Mouse (Mus musculus) stomach, embryonic 16.5 days (tissue): ENCODE results near the gene Fam84b. TPM values are rescaled to one million over a fixed set of nuclear protein-coding genes. Genes with fewer than 3 reads are reported as not detected.

Source experiments
- ATAC-seq: fragments of 200-750 bp; cut with Nextera tagmentation; 2 replicates; pipeline ENCODE4 v1.8.0; 2017; ENCODE audit warnings: moderate number of reproducible peaks, moderate TSS enrichment; ENCODE audit not compliant: insufficient read depth, low FRiP score
- H3K27ac ChIP-seq: fragments of 300-500 bp; sonication (generic); 2 replicates; pipeline ENCODE4 v1.5.1; 2014; ENCODE audit warnings: low read length
- H3K27me3 ChIP-seq: fragments of 300-500 bp; sonication (generic); 2 replicates; pipeline ENCODE4 v1.6.1; 2014; ENCODE audit warnings: low read length, control low read depth, mixed read lengths; ENCODE audit not compliant: control insufficient read depth, insufficient read depth
- H3K36me3 ChIP-seq: fragments of 300-500 bp; sonication (generic); 2 replicates; pipeline ENCODE4 v1.6.1; 2014; ENCODE audit warnings: low read length; ENCODE audit not compliant: control insufficient read depth, insufficient read depth
- H3K4me1 ChIP-seq: fragments of 300-500 bp; sonication (generic); 2 replicates; pipeline ENCODE4 v1.6.1; 2014; ENCODE audit warnings: low read length, control low read depth, mixed read lengths; ENCODE audit not compliant: control insufficient read depth, insufficient read depth
- H3K4me2 ChIP-seq: fragments of 300-500 bp; sonication (generic); 2 replicates; pipeline ENCODE4 v1.6.1; 2014; ENCODE audit warnings: low read depth, low read length, mixed read lengths
- H3K4me3 ChIP-seq: fragments of 300-500 bp; sonication (generic); replicated peaks from 2 replicates; pipeline ENCODE4 v1.5.1; 2014; ENCODE audit warnings: mild to moderate bottlenecking, low read length
- H3K9ac ChIP-seq: fragments of 300-500 bp; sonication (generic); 2 replicates; pipeline ENCODE4 v1.6.1; 2014; ENCODE audit warnings: low read length
- H3K9me3 ChIP-seq: fragments of 300-500 bp; sonication (generic); replicated peaks from 2 replicates; pipeline ENCODE4 v1.6.1; 2016; ENCODE audit warnings: low read length, control low read depth; ENCODE audit not compliant: control insufficient read depth
- WGBS: fragments of 180-500 bp; shearing (Covaris S2); extraction: QIAGEN DNeasy Blood & Tissue Kit; methylation state at CpG from one replicate; pipeline ENCODE4 v1.1.7; 2014; 5-methylcytosine and 5-hydroxymethylcytosine counted together
- polyA plus RNA-seq: library from polyadenylated mRNA; unstranded; fragments of >200 nt; fragmentation: Nextera tagmentation; extraction: Ambion mirVana; gene quantifications from 2 replicates; pipeline ENCODE4 v1.2.1, GENCODE M21; 2015

Gene Fam84b
- polyA plus RNA-seq, 1 experiment from 2014 or later: 24.7 TPM

GRCm38 (mm10) chr15:60822803-60823619, 30.6 kb downstream of the Fam84b start:
- WGBS: under 1% methylated on average over 68 of the region's 68 CpGs
- Histone ChIP-seq H3K9ac (peak overlapping the region; percentile 79), H3K4me2 (peak overlapping the region; percentile 97), H3K4me1 (peaks cover 11% of the 10 kb centered on the region; the same call in 1 of the 2 replicates), H3K9me3 (0 out of 2 replicates have a peak, but pooled peaks cover 3% of the 10 kb centered on the region), H3K36me3 (0 out of 2 replicates have a peak, but pooled peaks cover 4% of the 10 kb centered on the region), H3K27me3 (no peaks in the 10 kb centered on the region), H3K27ac (peak overlapping the region; percentile 97), H3K4me3 (peak overlapping the region; percentile 70)
- ATAC-seq: peak; percentile 46

GRCm38 (mm10) chr15:60822101-60822802, 31.3 kb downstream of the Fam84b start:
- no peaks in the 10 kb centered on the region for H3K27me3 ChIP-seq
- WGBS: 5% methylated on average over 10 of the region's 10 CpGs
- H3K4me3 ChIP-seq: peak overlapping the region; percentile 70
- peak overlapping the region; percentile 79 for H3K9ac ChIP-seq
- H3K36me3 ChIP-seq: 0 out of 2 replicates have a peak, but pooled peaks cover 4% of the 10 kb centered on the region
- H3K9me3 ChIP-seq: 0 out of 2 replicates have a peak, but pooled peaks cover 3% of the 10 kb centered on the region
- no peak for ATAC-seq
- peaks cover 11% of the 10 kb centered on the region; the same call in 1 of the 2 replicates for H3K4me1 ChIP-seq
- H3K27ac ChIP-seq: peak overlapping the region; percentile 97
- H3K4me2 ChIP-seq: peak overlapping the region; percentile 97

- 79% methylated on average over 1 of the region's 1 CpGs for WGBS
- Histone ChIP-seq H3K4me3 (no peak overlapping the region), H3K4me1 (peaks cover 11% of the 10 kb centered on the region; the same call in 1 of the 2 replicates), H3K27ac (no peak overlapping the region), H3K9ac (no peak overlapping the region), H3K4me2 (no peak overlapping the region), H3K9me3 (0 out of 2 replicates have a peak, but pooled peaks cover 3% of the 10 kb centered on the region), H3K36me3 (0 out of 2 replicates have a peak, but pooled peaks cover 4% of the 10 kb centered on the region), H3K27me3 (no peaks in the 10 kb centered on the region)
- ATAC-seq: no peak
Measured at GRCm38 (mm10) chr15:60818500-60818899, 35.1 kb downstream of the Fam84b start.

- Histone ChIP-seq H3K9ac (no peak overlapping the region), H3K36me3 (0 out of 2 replicates have a peak, but pooled peaks cover 4% of the 10 kb centered on the region), H3K4me2 (no peak overlapping the region), H3K27me3 (no peaks in the 10 kb centered on the region), H3K4me3 (no peak overlapping the region), H3K4me1 (0 out of 2 replicates have a peak, but pooled peaks cover under 1% of the 10 kb centered on the region), H3K9me3 (0 out of 2 replicates have a peak, but pooled peaks cover 2% of the 10 kb centered on the region), H3K27ac (no peak overlapping the region)
- no peak for ATAC-seq
- 81% methylated on average over 1 of the region's 1 CpGs for WGBS
Measured at GRCm38 (mm10) chr15:60816478-60816877, 37.1 kb downstream of the Fam84b start.

GRCm38 (mm10) chr15:60814542-60814941, 39.0 kb downstream of the Fam84b start:
- H3K4me3 ChIP-seq: no peak overlapping the region
- ATAC-seq: no peak
- H3K4me2 ChIP-seq: no peak overlapping the region
- H3K27me3 ChIP-seq: no peaks in the 10 kb centered on the region
- H3K9ac ChIP-seq: no peak overlapping the region
- H3K27ac ChIP-seq: no peak overlapping the region
- 73% methylated on average over 3 of the region's 3 CpGs for WGBS
- H3K36me3 ChIP-seq: 0 out of 2 replicates have a peak, but pooled peaks cover 4% of the 10 kb centered on the region
- H3K9me3 ChIP-seq: no peaks in the 10 kb centered on the region
- no peaks in the 10 kb centered on the region for H3K4me1 ChIP-seq

- no peak overlapping the region for H3K9ac ChIP-seq
Measured at GRCm38 (mm10) chr15:60793041-60793673, 60.4 kb downstream of the Fam84b start.

GRCm38 (mm10) chr15:60789084-60789483, 64.5 kb downstream of the Fam84b start:
- ATAC-seq: no peak
- Histone ChIP-seq H3K27me3 (no peaks in the 10 kb centered on the region), H3K27ac (no peak overlapping the region), H3K4me3 (no peak overlapping the region), H3K4me1 (no peaks in the 10 kb centered on the region), H3K9me3 (no peaks in the 10 kb centered on the region), H3K36me3 (no peaks in the 10 kb centered on the region), H3K4me2 (no peak overlapping the region), H3K9ac (no peak overlapping the region)
- 76% methylated on average over 1 of the region's 1 CpGs for WGBS

More at GRCm38 (mm10) chr15:60793041-60793673, 60.4 kb downstream of the Fam84b start:
- no peak overlapping the region for H3K4me2 ChIP-seq
- no peak overlapping the region for H3K4me3 ChIP-seq
- no peaks in the 10 kb centered on the region for H3K27me3 ChIP-seq
- no peaks in the 10 kb centered on the region for H3K9me3 ChIP-seq
- H3K4me1 ChIP-seq: no peaks in the 10 kb centered on the region
- no peak for ATAC-seq
- H3K27ac ChIP-seq: no peak overlapping the region
- H3K36me3 ChIP-seq: no peaks in the 10 kb centered on the region

- no peak for ATAC-seq
- Histone ChIP-seq H3K27me3 (no peaks in the 10 kb centered on the region), H3K9ac (no peak overlapping the region), H3K9me3 (no peaks in the 10 kb centered on the region), H3K4me1 (no peaks in the 10 kb centered on the region), H3K4me2 (no peak overlapping the region), H3K27ac (no peak overlapping the region), H3K4me3 (no peak overlapping the region), H3K36me3 (no peaks in the 10 kb centered on the region)
- 64% methylated on average over 2 of the region's 2 CpGs for WGBS
Measured at GRCm38 (mm10) chr15:60783761-60784160, 69.8 kb downstream of the Fam84b start.
